Mouse (Mus musculus) embryonic facial prominence, embryonic 14.5 days (tissue): ENCODE measurements around the gene Hist1h2ag. TPM values are rescaled to one million over a fixed set of nuclear protein-coding genes. Genes with fewer than 3 reads are reported as not detected.
"Not testable (repeated sequence)": the region's sequence is repeated elsewhere in the genome, so short reads cannot be mapped to it uniquely, and the experiment has no call there.

ENCODE experiments used
- ATAC-seq: fragments of 200-750 bp; cut with Nextera tagmentation; 2 replicates; pipeline ENCODE4 v1.8.0; 2017; ENCODE audit warnings: low read depth, moderate number of reproducible peaks, moderate TSS enrichment
- DNase-seq: peaks from one replicate; pipeline ENCODE4 v3.0.0-alpha.2; 2015; ENCODE audit warnings: low spot score
- H3K27ac ChIP-seq: fragments of 300-500 bp; sonication (generic); replicated peaks from 2 replicates; pipeline ENCODE4 v1.5.1; 2014; ENCODE audit warnings: low read depth, mild to moderate bottlenecking, low read length, moderate library complexity
- H3K27me3 ChIP-seq: fragments of 300-500 bp; sonication (generic); replicated peaks from 2 replicates; pipeline ENCODE4 v1.6.1; 2014; ENCODE audit warnings: low read length; ENCODE audit not compliant: control insufficient read depth, insufficient read depth
- H3K36me3 ChIP-seq: fragments of 300-500 bp; sonication (generic); 2 replicates; pipeline ENCODE4 v1.6.1; 2014; ENCODE audit warnings: low read length, mixed read lengths; ENCODE audit not compliant: control insufficient read depth, insufficient read depth
- H3K4me1 ChIP-seq: fragments of 300-500 bp; sonication (generic); 2 replicates; pipeline ENCODE4 v1.6.1; 2014; ENCODE audit warnings: antibody characterized with exemption, low read length; ENCODE audit not compliant: control insufficient read depth, insufficient read depth
- H3K4me2 ChIP-seq: fragments of 300-500 bp; sonication (generic); 2 replicates; pipeline ENCODE4 v1.6.1; 2014; ENCODE audit warnings: low read depth, mild to moderate bottlenecking, low read length, moderate library complexity, mixed read lengths
- H3K4me3 ChIP-seq: fragments of 300-500 bp; sonication (generic); 2 replicates; pipeline ENCODE4 v1.5.1; 2014; ENCODE audit warnings: low read depth, mild to moderate bottlenecking, low read length
- H3K9ac ChIP-seq: fragments of 300-500 bp; sonication (generic); 2 replicates; pipeline ENCODE4 v1.6.1; 2014; ENCODE audit warnings: low read depth, mild to moderate bottlenecking, low read length, moderate library complexity, mixed read lengths
- H3K9me3 ChIP-seq: fragments of 300-500 bp; sonication (generic); 2 replicates; pipeline ENCODE4 v1.6.1; 2016; ENCODE audit warnings: low read length; ENCODE audit not compliant: control insufficient read depth
- WGBS: fragments of 180-500 bp; shearing (Covaris S2); extraction: QIAGEN DNeasy Blood & Tissue Kit; methylation state at CpG from one replicate; pipeline ENCODE4 v1.1.7; 2014; 5-methylcytosine and 5-hydroxymethylcytosine counted together
- polyA plus RNA-seq: library from polyadenylated mRNA; unstranded; fragments of >200 nt; fragmentation: Nextera tagmentation; extraction: Ambion mirVana; gene quantifications from 2 replicates; pipeline ENCODE4 v1.2.1, GENCODE M21; 2014

Hist1h2ag gene
- polyA plus RNA-seq: 24.9 and 28.8 TPM in 2 replicates

GRCm38 (mm10) chr13:22042568-22043502, at the start of gene Hist1h2ag, which contains the start of gene Hist1h2bj:
Gene Hist1h2ag (minus strand): TSS chr13:22042944.
Gene Hist1h2bj (plus strand): TSS chr13:22043214.
- not testable (repeated sequence) for H3K27me3 ChIP-seq, H3K9me3 ChIP-seq, H3K36me3 ChIP-seq
- ATAC-seq (peak; percentile 89), DNase-seq (peak; percentile 99)
- Histone ChIP-seq H3K27ac (peak within 1 kb of the TSS; percentile 92), H3K4me1 (peaks cover 23% of the 10 kb centered on the region), H3K4me2 (peak within 1 kb of the TSS; percentile 61), H3K9ac (peak within 1 kb of the TSS; percentile 66), H3K4me3 (peak within 1 kb of the TSS; percentile 42)
- 0% methylated on average over 32 of the region's 80 CpGs for WGBS

- ATAC-seq, H3K9ac ChIP-seq, H3K27ac ChIP-seq, H3K4me2 ChIP-seq, H3K4me1 ChIP-seq, H3K9me3 ChIP-seq, DNase-seq, H3K27me3 ChIP-seq, H3K36me3 ChIP-seq, H3K4me3 ChIP-seq: not testable (repeated sequence)
- 63% methylated on average over 1 of the region's 1 CpGs for WGBS
These were observed 41.4 kb upstream of the Hist1h2ag start, which contains the start of gene Vmn1r188 for GRCm38 (mm10) chr13:22084140-22084539. Gene Vmn1r188 (plus strand): TSS chr13:22084440.

- DNase-seq (no peak), ATAC-seq (no peak)
- WGBS: 50% methylated on average over 1 of the region's 1 CpGs
- no peak overlapping the region for H3K4me2 ChIP-seq
- no peak overlapping the region for H3K4me3 ChIP-seq
- H3K9me3 ChIP-seq: 0 out of 2 replicates have a peak, but pooled peaks cover 3% of the 10 kb centered on the region
- H3K4me1 ChIP-seq: no peaks in the 10 kb centered on the region
- no peak overlapping the region for H3K9ac ChIP-seq
- H3K27me3 ChIP-seq: no peaks in the 10 kb centered on the region
- no peaks in the 10 kb centered on the region for H3K36me3 ChIP-seq
- no peak overlapping the region for H3K27ac ChIP-seq
These were observed 20.7 kb upstream of the Hist1h2ag start for GRCm38 (mm10) chr13:22063468-22063867.

- Histone ChIP-seq H3K27ac (no peak overlapping the region), H3K9me3 (0 out of 2 replicates have a peak, but pooled peaks cover under 1% of the 10 kb centered on the region), H3K4me3 (no peak overlapping the region), H3K36me3 (no peaks in the 10 kb centered on the region), H3K4me1 (no peaks in the 10 kb centered on the region), H3K4me2 (no peak overlapping the region), H3K27me3 (no peaks in the 10 kb centered on the region), H3K9ac (no peak overlapping the region)
- 85% methylated on average over 1 of the region's 1 CpGs for WGBS
- ATAC-seq (no peak), DNase-seq (no peak)
These were observed 18.7 kb upstream of the Hist1h2ag start for GRCm38 (mm10) chr13:22061422-22061821.

- Histone ChIP-seq H3K27me3 (no peaks in the 10 kb centered on the region), H3K4me2 (no peak overlapping the region), H3K9ac (no peak overlapping the region), H3K36me3 (no peaks in the 10 kb centered on the region), H3K4me3 (no peak overlapping the region), H3K9me3 (no peaks in the 10 kb centered on the region), H3K4me1 (no peaks in the 10 kb centered on the region), H3K27ac (no peak overlapping the region)
- 92% methylated on average over 1 of the region's 1 CpGs for WGBS
- DNase-seq (no peak), ATAC-seq (no peak)
These were observed 11.0 kb upstream of the Hist1h2ag start for GRCm38 (mm10) chr13:22053754-22054153.

GRCm38 (mm10) chr13:22051523-22051859, 8.7 kb upstream of the Hist1h2ag start:
- no peak for DNase-seq
- peak overlapping the region; percentile 84 for H3K27ac ChIP-seq
- 8% methylated on average over 5 of the region's 5 CpGs for WGBS

GRCm38 (mm10) chr13:22050591-22051522, 8.1 kb upstream of the Hist1h2ag start:
- peak overlapping the region; percentile 67 for H3K9ac ChIP-seq
- no peaks in the 10 kb centered on the region for H3K4me1 ChIP-seq
- H3K36me3 ChIP-seq: no peaks in the 10 kb centered on the region
- peak overlapping the region; percentile 84 for H3K27ac ChIP-seq
- H3K4me2 ChIP-seq: peak overlapping the region; percentile 75
- ATAC-seq: peak; percentile 96
- no peaks in the 10 kb centered on the region for H3K27me3 ChIP-seq
- DNase-seq: peak; percentile 95
- under 1% methylated on average over 52 of the region's 52 CpGs for WGBS
- no peaks in the 10 kb centered on the region for H3K9me3 ChIP-seq
- H3K4me3 ChIP-seq: peak overlapping the region; percentile 59

More at GRCm38 (mm10) chr13:22051523-22051859, 8.7 kb upstream of the Hist1h2ag start:
- Histone ChIP-seq H3K4me2 (peak overlapping the region; percentile 75), H3K4me3 (peak overlapping the region; percentile 59), H3K4me1 (no peaks in the 10 kb centered on the region), H3K9ac (peak overlapping the region; percentile 67), H3K9me3 (no peaks in the 10 kb centered on the region), H3K27me3 (no peaks in the 10 kb centered on the region), H3K36me3 (no peaks in the 10 kb centered on the region)
- no peak for ATAC-seq

GRCm38 (mm10) chr13:22049737-22050440, 7.1 kb upstream of the Hist1h2ag start:
- Histone ChIP-seq H3K36me3 (no peaks in the 10 kb centered on the region), H3K9me3 (no peaks in the 10 kb centered on the region), H3K4me2 (peak overlapping the region; percentile 75), H3K9ac (peak overlapping the region; percentile 54), H3K27ac (peak overlapping the region; percentile 84), H3K4me1 (no peaks in the 10 kb centered on the region), H3K27me3 (no peaks in the 10 kb centered on the region), H3K4me3 (peak overlapping the region; percentile 59)
- WGBS: under 1% methylated on average over 14 of the region's 14 CpGs
- ATAC-seq: peak; percentile 13; the same call in 1 of the 2 replicates
- peak; percentile 90 for DNase-seq
